Mouse (Mus musculus) embryonic facial prominence, embryonic 11.5 days (tissue): ENCODE measurements around the gene Rnf213. TPM values are rescaled to one million over a fixed set of nuclear protein-coding genes. Genes with fewer than 3 reads are reported as not detected.

Source experiments
- ATAC-seq: fragments of 200-750 bp; cut with Nextera tagmentation; replicated peaks from 2 replicates; pipeline ENCODE4 v1.8.0; 2017; ENCODE audit warnings: low read depth; ENCODE audit not compliant: insufficient number of reproducible peaks, low FRiP score, low TSS enrichment
- DNase-seq: peaks from one replicate; pipeline ENCODE4 v3.0.0-alpha.2; 2015; ENCODE audit warnings: low spot score
- H3K27ac ChIP-seq: fragments of 300-500 bp; sonication (generic); replicated peaks from 2 replicates; pipeline ENCODE4 v1.5.1; 2014; ENCODE audit warnings: mild to moderate bottlenecking, low read depth, low read length, control low read depth
- H3K27me3 ChIP-seq: fragments of 300-500 bp; sonication (generic); 2 replicates; pipeline ENCODE4 v1.6.1; 2014; ENCODE audit warnings: mild to moderate bottlenecking, low read length, moderate library complexity, mixed read lengths; ENCODE audit not compliant: control insufficient read depth, insufficient read depth
- H3K36me3 ChIP-seq: fragments of 300-500 bp; sonication (generic); replicated peaks from 2 replicates; pipeline ENCODE4 v1.6.1; 2014; ENCODE audit warnings: low read depth, mild to moderate bottlenecking, low read length, moderate library complexity, mixed read lengths; ENCODE audit not compliant: control insufficient read depth, insufficient read depth
- H3K4me1 ChIP-seq: fragments of 300-500 bp; sonication (generic); 2 replicates; pipeline ENCODE4 v1.6.1; 2014; ENCODE audit warnings: low read length, mixed read lengths; ENCODE audit not compliant: control insufficient read depth, insufficient read depth
- H3K4me2 ChIP-seq: fragments of 300-500 bp; sonication (generic); 2 replicates; pipeline ENCODE4 v1.6.1; 2014; ENCODE audit warnings: low read depth, mild to moderate bottlenecking, control low read depth, low read length, moderate library complexity
- H3K4me3 ChIP-seq: fragments of 300-500 bp; sonication (generic); 2 replicates; pipeline ENCODE4 v1.5.1; 2014; ENCODE audit warnings: low read depth, low read length, control low read depth
- H3K9ac ChIP-seq: fragments of 300-500 bp; sonication (generic); replicated peaks from 2 replicates; pipeline ENCODE4 v1.6.1; 2014; ENCODE audit warnings: mild to moderate bottlenecking, control low read depth, low read length
- H3K9me3 ChIP-seq: fragments of 300-500 bp; sonication (generic); replicated peaks from 2 replicates; pipeline ENCODE4 v1.6.1; 2016; ENCODE audit warnings: mild to moderate bottlenecking, low read length, inconsistent platforms, mixed read lengths; ENCODE audit not compliant: control insufficient read depth
- WGBS: fragments of 180-500 bp; shearing (Covaris S2); extraction: QIAGEN DNeasy Blood & Tissue Kit; methylation state at CpG from one replicate; pipeline ENCODE4 v1.1.7; 2014; 5-methylcytosine and 5-hydroxymethylcytosine counted together
- polyA plus RNA-seq: library from polyadenylated mRNA; unstranded; fragments of >200 nt; fragmentation: Nextera tagmentation; extraction: Ambion mirVana; gene quantifications from 2 replicates; pipeline ENCODE4 v1.2.1, GENCODE M21; 2014

Rnf213 gene
- 1.7 and 1.8 TPM in 2 replicates for polyA plus RNA-seq

- under 1% methylated on average over 19 of the region's 19 CpGs for WGBS
- ATAC-seq, result peak; percentile 68
Measured at GRCm38 (mm10) chr11:119392800-119393482, at the start of gene Rnf213. Gene Rnf213, plus strand, starts transcription at chr11:119393100.

GRCm38 (mm10) chr11:119344178-119344577 is 48.7 kb upstream of the Rnf213 start:
- H3K4me2 ChIP-seq, result no peak overlapping the region
- H3K9me3 ChIP-seq, result no peaks in the 10 kb centered on the region
- H3K4me3 ChIP-seq, result no peak overlapping the region
- H3K27me3 ChIP-seq, result no peaks in the 10 kb centered on the region
- no peaks in the 10 kb centered on the region for H3K4me1 ChIP-seq
- H3K27ac ChIP-seq, result no peak overlapping the region
- ATAC-seq (no peak), DNase-seq (no peak)
- WGBS, result 85% methylated on average over 8 of the region's 8 CpGs
- H3K36me3 ChIP-seq, result no peaks in the 10 kb centered on the region
- no peak overlapping the region for H3K9ac ChIP-seq

More at GRCm38 (mm10) chr11:119392800-119393482, at the start of gene Rnf213:
- no peaks in the 10 kb centered on the region for H3K9me3 ChIP-seq
- peaks cover 63% of the 10 kb centered on the region for H3K27me3 ChIP-seq
- no peaks in the 10 kb centered on the region for H3K36me3 ChIP-seq
- peak within 1 kb of the TSS; percentile 64 for H3K4me2 ChIP-seq
- H3K4me1 ChIP-seq, result no peaks in the 10 kb centered on the region; the same call in 1 of the 2 replicates
- H3K27ac ChIP-seq, result no peak within 1 kb of the TSS
- H3K4me3 ChIP-seq, result peak within 1 kb of the TSS; percentile 31
- H3K9ac ChIP-seq, result peak within 1 kb of the TSS; percentile 45
- DNase-seq, result peak; percentile 72

GRCm38 (mm10) chr11:119344865-119345264 is 48.0 kb upstream of the Rnf213 start:
- ATAC-seq (no peak), DNase-seq (no peak)
- WGBS, result 74% methylated on average over 6 of the region's 6 CpGs
- Histone ChIP-seq H3K4me2 (no peak overlapping the region), H3K9me3 (no peaks in the 10 kb centered on the region), H3K27me3 (no peaks in the 10 kb centered on the region), H3K9ac (no peak overlapping the region), H3K4me1 (no peaks in the 10 kb centered on the region), H3K36me3 (no peaks in the 10 kb centered on the region), H3K27ac (no peak overlapping the region), H3K4me3 (no peak overlapping the region)

GRCm38 (mm10) chr11:119347125-119347524 is 45.8 kb upstream of the Rnf213 start:
- whole genome bisulfite sequencing, result 92% methylated on average over 4 of the region's 4 CpGs

GRCm38 (mm10) chr11:119352113-119352512 is 40.8 kb upstream of the Rnf213 start:
- Histone ChIP-seq H3K4me2 (no peak overlapping the region), H3K4me3 (no peak overlapping the region), H3K9ac (no peak overlapping the region), H3K9me3 (no peaks in the 10 kb centered on the region), H3K36me3 (no peaks in the 10 kb centered on the region), H3K27me3 (no peaks in the 10 kb centered on the region), H3K4me1 (no peaks in the 10 kb centered on the region), H3K27ac (no peak overlapping the region)
- 80% methylated on average over 7 of the region's 7 CpGs for WGBS
- no peak for DNase-seq
- ATAC-seq, result no peak

More at GRCm38 (mm10) chr11:119347125-119347524, 45.8 kb upstream of the Rnf213 start:
- Histone ChIP-seq H3K27me3 (no peaks in the 10 kb centered on the region), H3K4me3 (no peak overlapping the region), H3K9me3 (no peaks in the 10 kb centered on the region), H3K36me3 (no peaks in the 10 kb centered on the region), H3K27ac (no peak overlapping the region), H3K9ac (no peak overlapping the region), H3K4me1 (no peaks in the 10 kb centered on the region), H3K4me2 (no peak overlapping the region)
- DNase-seq, result no peak
- no peak for ATAC-seq

- 86% methylated on average over 4 of the region's 4 CpGs for WGBS
- no peaks in the 10 kb centered on the region for H3K27me3 ChIP-seq
- DNase-seq (no peak), ATAC-seq (no peak)
- no peak overlapping the region for H3K27ac ChIP-seq
- H3K4me1 ChIP-seq, result no peaks in the 10 kb centered on the region
- H3K4me3 ChIP-seq, result no peak overlapping the region
- H3K9me3 ChIP-seq, result no peaks in the 10 kb centered on the region
- H3K9ac ChIP-seq, result no peak overlapping the region
- H3K4me2 ChIP-seq, result no peak overlapping the region
- H3K36me3 ChIP-seq, result no peaks in the 10 kb centered on the region
Measured at GRCm38 (mm10) chr11:119353946-119354345, 39.0 kb upstream of the Rnf213 start.

- Histone ChIP-seq H3K36me3 (no peaks in the 10 kb centered on the region), H3K9me3 (no peaks in the 10 kb centered on the region), H3K4me1 (no peaks in the 10 kb centered on the region), H3K4me2 (peak overlapping the region; percentile 94), H3K27me3 (no peaks in the 10 kb centered on the region), H3K27ac (0 out of 2 replicates have a peak overlapping the region, but pooled peaks have one; percentile 32), H3K9ac (peak overlapping the region; percentile 77), H3K4me3 (peak overlapping the region; percentile 69)
- DNase-seq (no peak), ATAC-seq (no peak)
- 9% methylated on average over 23 of the region's 23 CpGs for WGBS
Measured at GRCm38 (mm10) chr11:119354798-119355442, 38.0 kb upstream of the Rnf213 start.
